Mouse (Mus musculus): ENCODE results near the gene Ift80.

- TF ChIP-seq CTCF (conservative IDR thresholded peaks at IDR 0.05; ENCODE audit: insufficient read depth, insufficient read length, low read depth, low read length), result no peak
- no peak for TF ChIP-seq POLR2A (IDR thresholded peaks at IDR 0.05; ENCODE audit: low read depth, low read length)
Measured at GRCm38 (mm10) chr3:68941867-68942266, 62.5 kb downstream of the Ift80 start.

Measured in kidney, adult 2 months (tissue).